Mouse (Mus musculus) midbrain, embryonic 11.5 days (tissue): ENCODE results near the gene Slc35e4. TPM values are rescaled to one million over a fixed set of nuclear protein-coding genes. Genes with fewer than 3 reads are reported as not detected.

Source experiments
- ATAC-seq: fragments of 200-750 bp; cut with Nextera tagmentation; 2 replicates; pipeline ENCODE4 v1.8.0; 2017; ENCODE audit warnings: moderate TSS enrichment, moderate library complexity; ENCODE audit not compliant: low FRiP score
- DNase-seq: peaks from one replicate; pipeline ENCODE4 v3.0.0; 2015; ENCODE audit warnings: low spot score; ENCODE audit errors: missing footprints
- H3K27ac ChIP-seq: fragments of 300-500 bp; sonication (generic); 2 replicates; pipeline ENCODE4 v1.5.1; 2014; ENCODE audit warnings: low read depth, low read length
- H3K27me3 ChIP-seq: fragments of 300-500 bp; sonication (generic); 2 replicates; pipeline ENCODE4 v1.6.1; 2014; ENCODE audit warnings: mild to moderate bottlenecking, low read length, moderate library complexity, mixed read lengths; ENCODE audit not compliant: control insufficient read depth, insufficient read depth
- H3K36me3 ChIP-seq: fragments of 300-500 bp; sonication (generic); 2 replicates; pipeline ENCODE4 v1.6.1; 2014; ENCODE audit warnings: mild to moderate bottlenecking, low read length, moderate library complexity, mixed read lengths; ENCODE audit not compliant: control insufficient read depth, insufficient read depth
- H3K4me1 ChIP-seq: fragments of 300-500 bp; sonication (generic); 2 replicates; pipeline ENCODE4 v1.6.1; 2014; ENCODE audit warnings: low read length; ENCODE audit not compliant: control insufficient read depth, insufficient read depth
- H3K4me2 ChIP-seq: fragments of 300-500 bp; sonication (generic); 2 replicates; pipeline ENCODE4 v1.6.1; 2014; ENCODE audit warnings: mild to moderate bottlenecking, moderate library complexity
- H3K4me3 ChIP-seq: fragments of 300-500 bp; sonication (generic); 2 replicates; pipeline ENCODE4 v1.5.1; 2014; ENCODE audit warnings: low read depth, low read length
- H3K9ac ChIP-seq: fragments of 300-500 bp; sonication (generic); 2 replicates; pipeline ENCODE4 v1.6.1; 2014; ENCODE audit warnings: low read length
- H3K9me3 ChIP-seq: fragments of 300-500 bp; sonication (generic); 2 replicates; pipeline ENCODE4 v1.6.1; 2016; ENCODE audit warnings: low read length; ENCODE audit not compliant: control insufficient read depth
- WGBS: fragments of 180-500 bp; shearing (Covaris S2); extraction: QIAGEN DNeasy Blood & Tissue Kit; methylation state at CpG from one replicate; pipeline ENCODE4 v1.1.7; 2014; 5-methylcytosine and 5-hydroxymethylcytosine counted together
- polyA plus RNA-seq: library from polyadenylated mRNA; unstranded; fragments of >200 nt; fragmentation: Nextera tagmentation; extraction: Ambion mirVana; gene quantifications from 2 replicates; pipeline ENCODE4 v1.2.1, GENCODE M21; 2014

Gene Slc35e4
- polyA plus RNA-seq, 1 experiment from 2014 or later, result 3.5 TPM

DNA sequence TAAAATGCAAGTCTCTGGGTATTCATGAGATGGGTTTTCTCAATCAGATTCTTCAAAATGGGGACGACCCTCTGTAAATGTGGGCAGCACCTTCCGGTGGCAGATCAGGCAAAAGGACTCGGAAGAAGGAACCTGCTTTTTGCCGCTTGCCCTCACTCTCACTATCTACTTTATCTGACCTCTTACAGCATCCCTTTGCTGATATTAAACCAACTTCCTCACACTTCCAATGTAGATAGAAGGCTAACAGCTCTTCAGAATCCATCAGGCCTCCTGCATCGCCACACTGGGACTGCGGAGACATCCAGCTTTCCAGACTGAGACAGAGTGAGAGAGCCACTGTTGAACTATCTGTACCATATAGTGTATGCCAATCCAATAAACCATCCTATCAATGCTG, 8.3 kb upstream of the Slc35e4 start:
- Histone ChIP-seq H3K36me3 (peaks cover 4% of the 10 kb centered on the region), H3K9me3 (no peaks in the 10 kb centered on the region), H3K27me3 (no peaks in the 10 kb centered on the region), H3K9ac (no peak overlapping the region), H3K4me2 (no peak overlapping the region), H3K4me3 (no peak overlapping the region), H3K27ac (no peak overlapping the region), H3K4me1 (no peaks in the 10 kb centered on the region)
- 97% methylated on average over 6 of the region's 6 CpGs for WGBS
- DNase-seq (no peak), ATAC-seq (no peak)

DNA sequence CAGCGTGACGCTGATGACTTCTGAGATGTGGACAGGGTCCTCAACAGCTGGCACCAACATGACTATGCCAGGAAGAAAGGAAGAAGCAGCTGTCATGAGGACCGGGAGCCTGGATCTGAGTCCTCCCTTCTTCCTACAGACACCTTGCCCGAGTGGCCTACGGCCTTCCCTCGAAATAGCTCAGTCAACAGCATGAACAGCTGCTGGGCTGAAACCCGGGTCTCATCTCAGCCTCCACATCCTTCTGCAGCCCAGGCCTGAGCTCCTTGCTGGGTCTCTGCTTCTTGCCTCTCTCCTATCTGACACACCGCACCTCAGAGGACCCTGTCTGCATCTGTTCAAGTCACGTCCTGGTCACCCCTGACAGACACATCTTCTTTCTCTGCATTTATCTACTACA, 7.7 kb upstream of the Slc35e4 start:
- Histone ChIP-seq H3K27me3 (no peaks in the 10 kb centered on the region), H3K4me3 (no peak overlapping the region), H3K9ac (no peak overlapping the region), H3K4me1 (no peaks in the 10 kb centered on the region), H3K36me3 (peaks cover 4% of the 10 kb centered on the region), H3K9me3 (no peaks in the 10 kb centered on the region), H3K27ac (no peak overlapping the region), H3K4me2 (no peak overlapping the region)
- 87% methylated on average over 9 of the region's 9 CpGs for WGBS
- DNase-seq (no peak), ATAC-seq (no peak)

DNA sequence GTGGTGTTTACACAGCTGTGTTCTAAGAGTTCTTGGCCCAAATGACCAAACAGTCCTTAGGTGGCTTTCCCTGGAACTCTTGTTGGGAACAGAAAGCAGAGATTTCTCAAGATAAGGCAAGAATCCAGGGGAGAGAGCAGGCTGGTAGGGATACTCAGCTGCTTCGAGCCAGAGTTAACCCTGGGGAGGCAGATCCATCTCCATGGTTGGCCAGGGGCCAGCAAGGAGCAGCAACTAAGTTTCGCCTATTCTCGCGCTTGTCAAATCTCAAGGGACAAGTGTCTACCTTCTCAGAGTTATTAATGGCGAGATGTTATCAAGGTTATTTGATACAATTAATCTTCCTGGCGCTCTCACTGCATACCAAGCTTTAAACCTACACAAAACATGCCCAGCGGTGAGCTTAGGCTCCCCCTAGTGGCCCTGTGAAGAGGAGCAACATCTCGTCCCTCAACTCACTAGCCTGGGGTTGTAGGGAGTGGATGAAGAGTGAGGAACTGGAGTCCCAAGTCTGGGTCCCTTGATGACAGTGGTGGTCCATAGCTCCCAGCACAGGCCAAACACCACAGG, 6.9 kb upstream of the Slc35e4 start:
- Histone ChIP-seq H3K9me3 (no peaks in the 10 kb centered on the region), H3K4me1 (no peaks in the 10 kb centered on the region), H3K9ac (no peak overlapping the region), H3K36me3 (peaks cover 4% of the 10 kb centered on the region), H3K4me3 (no peak overlapping the region), H3K27me3 (no peaks in the 10 kb centered on the region), H3K4me2 (no peak overlapping the region), H3K27ac (no peak overlapping the region)
- DNase-seq (peak; percentile 86), ATAC-seq (no peak)
- WGBS, result 38% methylated on average over 8 of the region's 8 CpGs

DNA sequence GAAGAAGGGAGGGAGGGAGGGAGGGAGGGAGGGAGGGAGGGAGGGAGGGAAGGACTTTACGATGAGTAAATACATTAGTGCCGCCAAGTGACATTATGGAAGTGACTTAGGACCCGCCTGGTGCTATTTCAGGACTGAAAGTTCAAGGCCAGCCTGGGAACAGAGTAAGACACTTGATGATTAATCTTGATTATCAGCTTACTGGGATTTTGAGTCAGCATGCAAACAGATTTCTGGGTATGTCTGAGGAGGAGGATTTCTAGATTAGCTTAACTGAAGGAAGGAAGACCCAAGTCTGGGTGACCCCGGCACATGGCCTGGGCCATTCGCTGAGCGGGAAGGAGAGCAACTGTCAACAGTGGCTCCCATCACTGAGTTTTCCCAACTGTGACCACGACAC, 6.0 kb upstream of the Slc35e4 start:
- Histone ChIP-seq H3K27me3 (no peaks in the 10 kb centered on the region), H3K4me3 (no peak overlapping the region), H3K4me1 (no peaks in the 10 kb centered on the region), H3K4me2 (no peak overlapping the region), H3K27ac (no peak overlapping the region), H3K36me3 (peaks cover 4% of the 10 kb centered on the region), H3K9me3 (no peaks in the 10 kb centered on the region), H3K9ac (no peak overlapping the region)
- ATAC-seq (no peak), DNase-seq (no peak)
- WGBS, result 88% methylated on average over 7 of the region's 7 CpGs

DNA sequence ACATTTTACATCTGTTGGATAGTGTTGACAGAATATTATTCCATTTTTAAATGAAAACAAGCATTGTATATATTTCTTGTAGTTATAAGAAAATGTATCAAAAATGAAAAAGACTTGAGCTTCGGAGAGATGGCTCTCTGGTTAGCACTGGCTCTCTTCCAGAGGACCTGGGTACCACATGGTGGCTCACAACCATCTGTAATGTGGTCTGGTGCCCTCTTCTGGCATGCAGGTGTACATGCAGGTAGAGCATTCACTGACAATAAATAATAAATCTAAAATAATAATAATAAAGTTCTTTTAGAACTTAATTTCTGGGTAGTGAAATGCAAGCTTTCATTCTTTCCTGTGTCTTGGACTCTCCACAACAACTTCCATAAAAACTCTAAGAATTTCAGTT, 4.3 kb upstream of the Slc35e4 start:
- Histone ChIP-seq H3K4me2 (no peak overlapping the region), H3K27me3 (no peaks in the 10 kb centered on the region), H3K4me1 (0 out of 2 replicates have a peak, but pooled peaks cover 2% of the 10 kb centered on the region), H3K9me3 (no peaks in the 10 kb centered on the region), H3K9ac (no peak overlapping the region), H3K4me3 (no peak overlapping the region), H3K27ac (no peak overlapping the region), H3K36me3 (peaks cover 4% of the 10 kb centered on the region; the same call in 1 of the 2 replicates)
- ATAC-seq (no peak), DNase-seq (no peak)
- WGBS, result 72% methylated on average over 1 of the region's 1 CpGs

DNA sequence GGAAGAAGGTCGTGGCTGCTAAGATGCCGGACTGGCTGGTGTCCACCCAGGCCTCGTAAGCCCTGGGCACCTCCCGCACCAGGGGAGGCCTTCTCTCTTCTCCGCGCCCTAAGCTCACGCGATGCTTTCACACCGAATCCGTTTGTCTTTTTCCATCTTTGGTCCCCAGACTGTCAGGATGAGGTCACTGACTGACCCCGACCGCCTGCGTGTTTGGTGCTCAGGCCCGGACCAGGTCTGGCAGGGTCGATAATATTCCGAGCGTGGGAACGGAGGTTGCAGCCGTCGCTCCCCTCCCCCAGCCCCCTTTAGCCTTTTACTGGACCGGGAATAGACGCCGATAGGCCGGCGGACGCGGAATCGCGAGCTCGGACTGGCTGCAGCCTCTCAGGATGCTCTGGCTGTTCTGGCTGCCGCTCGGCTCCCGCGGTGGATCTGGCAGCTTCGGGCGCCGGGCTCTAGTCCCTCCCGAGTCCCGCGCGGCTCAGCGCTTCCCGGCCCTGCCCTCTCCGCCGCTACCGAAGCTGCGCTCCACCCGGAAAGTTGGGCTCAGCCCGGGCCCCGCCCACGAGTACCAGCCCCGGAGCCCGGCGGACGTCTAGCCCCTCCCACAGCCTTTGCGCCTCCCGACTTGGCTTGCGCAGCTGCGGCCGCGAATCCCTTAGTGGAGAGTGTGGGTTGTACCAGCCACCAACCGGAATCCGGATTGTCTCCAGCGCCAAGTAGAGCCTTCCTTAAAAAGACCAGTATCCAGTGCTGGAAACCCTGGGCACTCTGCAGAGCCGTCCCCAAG, 952 bp downstream of the Slc35e4 start:
- Histone ChIP-seq H3K9ac (peak overlapping the region; percentile 70), H3K27ac (no peak overlapping the region; the same call in 1 of the 2 replicates), H3K4me3 (peak overlapping the region; percentile 56), H3K9me3 (no peaks in the 10 kb centered on the region), H3K36me3 (no peaks in the 10 kb centered on the region), H3K4me1 (peaks cover 17% of the 10 kb centered on the region), H3K4me2 (peak overlapping the region; percentile 89), H3K27me3 (peaks cover 9% of the 10 kb centered on the region; the same call in 1 of the 2 replicates)
- DNase-seq (peak; percentile 98), ATAC-seq (peak; percentile 90)
- WGBS, result under 1% methylated on average over 65 of the region's 65 CpGs

DNA sequence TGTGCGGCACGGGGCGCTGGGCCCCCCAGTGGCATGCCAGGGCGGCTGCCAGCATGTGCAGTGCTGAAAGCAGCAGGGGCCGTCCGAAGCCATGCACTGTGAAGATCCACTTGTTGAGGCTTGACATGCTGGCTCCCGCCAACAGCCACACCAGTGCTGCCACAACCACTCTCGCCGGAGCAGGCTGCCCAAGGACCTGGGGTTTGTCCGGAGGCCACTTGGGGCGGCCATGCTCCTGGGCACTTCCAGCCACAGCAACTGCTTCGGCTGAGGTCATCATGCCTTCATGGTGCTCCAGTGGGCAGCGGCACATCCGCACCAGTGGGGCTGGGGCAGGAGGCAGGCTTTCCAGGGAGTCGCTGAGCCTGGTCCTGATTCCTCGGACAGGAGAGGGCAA, 1.6 kb downstream of the Slc35e4 start:
- 0 out of 2 replicates have a peak, but pooled peaks have one; percentile 10 for ATAC-seq
- no peak overlapping the region for H3K27ac ChIP-seq
- H3K4me1 ChIP-seq, result peaks cover 17% of the 10 kb centered on the region

DNA sequence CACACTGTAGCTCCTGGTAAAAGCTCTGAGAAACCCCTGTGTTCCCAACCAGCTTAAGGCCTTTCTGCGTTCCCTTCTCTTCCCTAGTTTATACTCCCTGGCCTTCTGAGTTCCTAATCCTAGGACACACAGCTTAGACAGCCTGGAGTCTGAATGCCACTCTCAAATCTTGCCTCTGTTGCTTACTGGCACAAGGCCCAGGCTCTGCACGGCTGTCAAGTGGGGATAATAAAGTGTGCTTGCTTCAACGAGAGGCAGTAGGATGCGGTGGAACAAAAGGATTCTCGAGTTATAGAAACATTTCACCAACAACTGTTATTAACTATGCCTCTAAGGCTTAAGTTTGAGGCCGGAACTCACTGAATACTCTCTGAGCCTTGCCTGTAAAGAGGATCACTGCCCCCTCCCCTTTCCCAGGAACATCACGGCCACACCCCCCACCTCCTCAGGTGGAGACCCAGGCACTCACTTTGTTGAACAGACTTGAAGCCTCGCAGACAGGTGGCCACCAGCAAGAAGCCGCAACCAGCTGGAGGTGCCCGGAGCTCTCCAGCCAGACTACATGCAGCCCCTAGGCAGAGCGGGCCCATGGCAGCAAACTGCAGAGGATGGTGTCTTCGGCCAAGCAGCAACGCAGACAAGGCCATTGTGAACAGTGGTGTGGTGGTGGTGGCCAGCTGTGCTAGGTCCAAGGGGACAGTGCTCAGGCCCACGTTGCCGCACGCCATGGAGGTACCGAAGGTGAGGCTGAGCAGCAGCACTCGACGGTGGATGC, 2.2 kb downstream of the Slc35e4 start:
- H3K9me3 ChIP-seq, result no peaks in the 10 kb centered on the region
- DNase-seq (peak; percentile 87), ATAC-seq (no peak)
- H3K4me2 ChIP-seq, result peak overlapping the region; percentile 89
- WGBS, result 24% methylated on average over 19 of the region's 19 CpGs
- H3K27ac ChIP-seq, result no peak overlapping the region; the same call in 1 of the 2 replicates
- H3K9ac ChIP-seq, result peak overlapping the region; percentile 70
- H3K4me3 ChIP-seq, result peak overlapping the region; percentile 56
- peaks cover 9% of the 10 kb centered on the region; the same call in 1 of the 2 replicates for H3K27me3 ChIP-seq
- peaks cover 17% of the 10 kb centered on the region for H3K4me1 ChIP-seq
- H3K36me3 ChIP-seq, result no peaks in the 10 kb centered on the region

More for the DNA sequence above, 1.6 kb downstream of the Slc35e4 start:
- H3K36me3 ChIP-seq, result no peaks in the 10 kb centered on the region
- DNase-seq, result peak; percentile 93
- WGBS, result 1% methylated on average over 15 of the region's 16 CpGs
- H3K27me3 ChIP-seq, result peaks cover 9% of the 10 kb centered on the region; the same call in 1 of the 2 replicates
- H3K4me2 ChIP-seq, result peak overlapping the region; percentile 89
- H3K9me3 ChIP-seq, result no peaks in the 10 kb centered on the region
- H3K4me3 ChIP-seq, result peak overlapping the region; percentile 56
- H3K9ac ChIP-seq, result peak overlapping the region; percentile 70
